Mouse (Mus musculus) heart, embryonic 15.5 days (tissue): ENCODE measurements around the gene Gpbp1l1. TPM values are rescaled to one million over a fixed set of nuclear protein-coding genes. Genes with fewer than 3 reads are reported as not detected.

Experiments used
- ATAC-seq: fragments of 200-750 bp; cut with Nextera tagmentation; replicated peaks from 2 replicates; pipeline ENCODE4 v1.8.0; 2017; ENCODE audit warnings: low read depth, moderate TSS enrichment; ENCODE audit not compliant: insufficient number of reproducible peaks, insufficient read depth, low FRiP score
- H3K27ac ChIP-seq: fragments of 300-500 bp; sonication (generic); 2 replicates; pipeline ENCODE4 v1.5.1; 2015; ENCODE audit warnings: mild to moderate bottlenecking, inconsistent platforms
- H3K27me3 ChIP-seq: fragments of 300-500 bp; sonication (generic); 2 replicates; pipeline ENCODE4 v1.6.1; 2015; ENCODE audit warnings: inconsistent platforms
- H3K36me3 ChIP-seq: fragments of 300-500 bp; sonication (generic); 2 replicates; pipeline ENCODE4 v1.6.1; 2015; ENCODE audit warnings: mild to moderate bottlenecking, inconsistent platforms
- H3K4me1 ChIP-seq: fragments of 300-500 bp; sonication (generic); replicated peaks from 2 replicates; pipeline ENCODE4 v1.6.1; 2015; ENCODE audit warnings: inconsistent platforms
- H3K4me2 ChIP-seq: fragments of 300-500 bp; sonication (generic); 2 replicates; pipeline ENCODE4 v1.6.1; 2015; ENCODE audit warnings: inconsistent platforms, mild to moderate bottlenecking, moderate library complexity
- H3K4me3 ChIP-seq: fragments of 300-500 bp; sonication (generic); 2 replicates; pipeline ENCODE4 v1.5.1; 2015; ENCODE audit warnings: mild to moderate bottlenecking, inconsistent platforms
- H3K9ac ChIP-seq: fragments of 300-500 bp; sonication (generic); 2 replicates; pipeline ENCODE4 v1.6.1; 2015; ENCODE audit warnings: mild to moderate bottlenecking, inconsistent platforms
- H3K9me3 ChIP-seq: fragments of 300-500 bp; sonication (generic); replicated peaks from 2 replicates; pipeline ENCODE4 v1.6.1; 2016; ENCODE audit warnings: inconsistent platforms
- WGBS: fragments of 180-500 bp; shearing (Covaris S2); methylation state at CpG from one replicate; pipeline ENCODE4 v1.1.7; 2015; ENCODE audit warnings: mixed read lengths; 5-methylcytosine and 5-hydroxymethylcytosine counted together
- polyA plus RNA-seq: library from polyadenylated mRNA; unstranded; fragments of >200 nt; fragmentation: Nextera tagmentation; extraction: Ambion mirVana; gene quantifications from 2 replicates; pipeline ENCODE4 v1.2.1, GENCODE M21; 2015

Gene Gpbp1l1
- 24.4 and 28.0 TPM in 2 replicates for polyA plus RNA-seq

DNA sequence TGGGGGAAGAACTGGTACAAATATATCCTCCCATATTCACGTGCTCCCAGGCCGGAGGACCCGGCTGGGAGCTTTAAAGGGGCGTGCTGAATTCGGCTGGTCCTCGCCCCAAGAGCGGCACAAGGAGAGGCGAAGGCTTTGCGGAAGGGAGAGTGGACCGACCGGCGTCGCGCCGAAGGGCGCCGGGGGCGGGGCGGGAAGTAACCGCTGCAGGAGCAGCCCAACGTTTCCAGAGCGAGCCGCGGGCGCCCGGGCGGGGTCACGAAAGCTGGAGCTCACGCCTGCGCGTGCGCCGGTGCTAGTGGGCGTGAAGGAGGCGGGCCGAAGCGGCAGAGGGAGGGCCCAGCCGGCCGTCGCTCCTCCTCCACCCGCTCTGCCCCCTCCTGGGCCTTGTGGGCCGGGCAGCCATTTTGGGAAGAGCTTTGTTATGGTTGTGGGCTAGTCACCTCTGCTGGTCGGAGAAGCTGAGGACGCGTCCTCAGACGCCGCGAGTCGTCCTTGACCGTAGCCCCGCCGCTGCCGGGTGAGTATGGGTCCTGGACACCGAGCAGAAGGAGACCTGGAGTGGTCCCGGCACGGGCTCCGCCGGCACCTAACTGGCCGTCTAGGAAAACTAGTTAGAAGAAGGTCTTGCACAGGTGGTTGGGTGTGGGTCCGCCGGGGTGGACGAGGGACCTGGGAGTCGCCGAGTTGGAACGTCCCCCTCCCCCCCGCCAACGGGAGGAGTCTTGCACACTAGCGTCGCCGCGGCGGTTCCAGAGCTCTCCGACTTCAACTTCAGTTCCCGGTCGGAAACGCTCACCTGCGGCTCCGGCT lies at the start of gene Gpbp1l1:
Gene Gpbp1l1 (plus strand): TSS at position 353 of the 816 bp plus-strand sequence.
- H3K4me1 ChIP-seq, result peaks cover 9% of the 10 kb centered on the region
- peak within 1 kb of the TSS; percentile 97 for H3K27ac ChIP-seq
- H3K4me3 ChIP-seq, result peak within 1 kb of the TSS; percentile 78
- H3K9ac ChIP-seq, result peak within 1 kb of the TSS; percentile 86
- peak within 1 kb of the TSS; percentile 86 for H3K4me2 ChIP-seq
- peaks cover 11% of the 10 kb centered on the region; the same call in 1 of the 2 replicates for H3K36me3 ChIP-seq
- H3K9me3 ChIP-seq, result no peaks in the 10 kb centered on the region
- ATAC-seq, result peak; percentile 95
- whole genome bisulfite sequencing, result under 1% methylated on average over 76 of the region's 78 CpGs
- H3K27me3 ChIP-seq, result no peaks in the 10 kb centered on the region

DNA sequence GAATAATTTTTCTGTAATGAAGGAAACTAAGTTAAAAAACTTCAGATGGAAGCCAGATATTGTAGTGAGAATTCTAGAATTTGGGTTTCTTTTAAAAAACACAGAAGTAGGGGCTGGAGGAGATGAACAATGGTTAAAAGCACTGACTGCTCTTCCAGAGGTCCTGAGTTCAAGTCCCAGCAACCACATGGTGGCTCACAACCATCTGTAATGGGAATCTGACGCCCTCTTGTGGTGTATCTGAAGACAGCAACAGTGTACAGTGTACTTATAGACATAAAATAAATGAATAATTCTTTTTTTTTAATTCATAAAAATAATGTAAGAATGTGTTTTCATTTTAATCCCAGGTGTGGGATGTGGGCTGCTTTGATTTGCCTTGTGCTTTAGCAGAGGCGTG lies 26.3 kb upstream of the Gpbp1l1 start:
- Histone ChIP-seq H3K36me3 (peaks cover 20% of the 10 kb centered on the region; the same call in 1 of the 2 replicates), H3K9ac (no peak overlapping the region), H3K4me3 (no peak overlapping the region), H3K4me1 (no peaks in the 10 kb centered on the region), H3K4me2 (no peak overlapping the region), H3K27ac (no peak overlapping the region), H3K27me3 (no peaks in the 10 kb centered on the region), H3K9me3 (no peaks in the 10 kb centered on the region)
- 70% methylated on average over 2 of the region's 2 CpGs for WGBS
- ATAC-seq, result no peak

DNA sequence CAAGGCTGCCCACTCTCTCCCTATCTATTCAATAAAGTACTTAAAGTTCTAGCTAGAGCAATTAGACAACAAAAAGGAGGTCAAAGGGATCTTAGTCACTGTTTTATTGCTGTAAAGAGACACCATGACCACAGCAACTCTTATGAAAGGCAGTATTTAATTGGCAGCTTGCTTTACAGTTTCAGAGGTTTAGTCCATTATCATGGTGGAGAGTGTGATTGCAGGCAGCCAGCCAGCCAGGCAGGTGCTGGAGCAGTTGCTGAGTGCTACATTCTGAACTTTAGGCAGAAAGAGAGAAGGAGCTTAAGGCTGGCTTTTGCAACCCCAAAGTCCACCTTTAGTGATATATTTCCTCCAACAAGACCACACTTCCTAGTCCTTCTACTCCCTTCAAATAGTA lies 21.1 kb upstream of the Gpbp1l1 start:
- peaks cover 11% of the 10 kb centered on the region; the same call in 1 of the 2 replicates for H3K36me3 ChIP-seq
- H3K4me1 ChIP-seq, result no peaks in the 10 kb centered on the region
- H3K27me3 ChIP-seq, result no peaks in the 10 kb centered on the region
- no peaks in the 10 kb centered on the region for H3K9me3 ChIP-seq
- no peak overlapping the region for H3K9ac ChIP-seq
- no peak overlapping the region for H3K27ac ChIP-seq
- H3K4me2 ChIP-seq, result no peak overlapping the region
- no peak for ATAC-seq
- H3K4me3 ChIP-seq, result no peak overlapping the region

DNA sequence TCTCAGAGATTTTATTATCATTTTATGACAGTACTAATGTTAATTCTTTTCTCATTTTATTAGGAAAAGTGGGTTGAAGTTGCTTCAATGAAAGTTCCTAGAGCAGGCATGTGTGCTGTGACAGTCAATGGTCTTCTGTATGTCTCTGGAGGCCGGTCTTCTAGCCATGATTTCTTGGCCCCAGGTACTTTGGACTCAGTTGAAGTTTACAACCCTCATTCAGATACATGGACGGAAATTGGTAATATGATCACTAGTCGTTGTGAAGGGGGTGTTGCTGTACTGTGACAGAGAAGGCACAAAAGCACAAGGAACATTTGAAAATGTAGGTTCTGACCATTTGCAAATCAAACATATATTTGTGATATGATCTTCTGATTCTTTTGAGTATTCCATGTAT lies 19.7 kb upstream of the Gpbp1l1 start:
- Histone ChIP-seq H3K36me3 (peaks cover 10% of the 10 kb centered on the region; the same call in 1 of the 2 replicates), H3K4me3 (no peak overlapping the region), H3K9me3 (no peaks in the 10 kb centered on the region), H3K27ac (no peak overlapping the region), H3K27me3 (no peaks in the 10 kb centered on the region), H3K4me1 (no peaks in the 10 kb centered on the region), H3K9ac (no peak overlapping the region), H3K4me2 (no peak overlapping the region)
- 85% methylated on average over 3 of the region's 3 CpGs for WGBS
- no peak for ATAC-seq

DNA sequence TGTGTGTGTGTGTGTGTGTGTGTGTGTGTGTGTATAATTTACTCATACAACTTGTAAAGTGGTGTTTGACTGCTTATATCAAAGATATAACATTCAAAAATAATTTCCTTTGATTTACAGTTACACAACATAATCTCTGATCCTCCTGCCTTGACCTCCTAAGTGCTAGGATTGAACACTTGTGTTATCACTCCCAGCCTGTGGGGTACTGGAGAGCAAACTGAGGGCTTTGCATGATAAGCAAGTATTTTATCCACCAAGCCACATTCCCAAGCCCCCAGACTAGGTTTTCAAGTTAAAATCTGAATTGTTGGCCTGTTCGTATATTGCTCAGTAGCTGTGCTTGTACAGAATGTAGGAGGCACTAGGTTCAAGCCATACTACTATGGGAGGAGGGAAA lies 7.0 kb upstream of the Gpbp1l1 start:
- Histone ChIP-seq H3K4me3 (no peak overlapping the region), H3K36me3 (peaks cover 11% of the 10 kb centered on the region; the same call in 1 of the 2 replicates), H3K27ac (no peak overlapping the region), H3K4me2 (no peak overlapping the region), H3K4me1 (peaks cover 3% of the 10 kb centered on the region; the same call in 1 of the 2 replicates), H3K9ac (no peak overlapping the region), H3K9me3 (no peaks in the 10 kb centered on the region), H3K27me3 (no peaks in the 10 kb centered on the region)
- ATAC-seq, result no peak
- WGBS, result 60% methylated on average over 1 of the region's 1 CpGs

DNA sequence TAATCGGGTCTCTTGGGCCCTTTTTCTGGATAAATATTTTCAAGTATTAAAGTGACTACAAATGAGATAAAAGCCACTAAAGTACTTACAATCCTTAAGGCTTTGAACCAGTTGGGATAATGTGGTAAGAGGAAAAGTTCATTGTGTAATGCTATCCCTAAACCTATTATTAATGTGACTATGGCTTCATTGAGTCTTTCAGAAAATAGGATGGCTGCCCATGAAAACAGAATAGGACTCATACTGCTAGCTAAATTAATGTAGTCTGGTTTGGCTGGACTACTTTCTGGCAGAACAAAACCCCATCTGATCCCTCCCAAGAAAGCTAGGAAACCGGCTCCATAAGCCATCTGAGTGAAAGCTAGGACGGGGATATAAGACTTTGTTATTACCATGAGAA lies 4.4 kb upstream of the Gpbp1l1 start:
- Histone ChIP-seq H3K9ac (no peak overlapping the region), H3K9me3 (no peaks in the 10 kb centered on the region), H3K36me3 (peaks cover 11% of the 10 kb centered on the region; the same call in 1 of the 2 replicates), H3K27ac (no peak overlapping the region), H3K4me1 (peaks cover 3% of the 10 kb centered on the region; the same call in 1 of the 2 replicates), H3K4me2 (no peak overlapping the region), H3K4me3 (no peak overlapping the region), H3K27me3 (no peaks in the 10 kb centered on the region)
- ATAC-seq, result no peak
- 85% methylated on average over 3 of the region's 3 CpGs for WGBS

DNA sequence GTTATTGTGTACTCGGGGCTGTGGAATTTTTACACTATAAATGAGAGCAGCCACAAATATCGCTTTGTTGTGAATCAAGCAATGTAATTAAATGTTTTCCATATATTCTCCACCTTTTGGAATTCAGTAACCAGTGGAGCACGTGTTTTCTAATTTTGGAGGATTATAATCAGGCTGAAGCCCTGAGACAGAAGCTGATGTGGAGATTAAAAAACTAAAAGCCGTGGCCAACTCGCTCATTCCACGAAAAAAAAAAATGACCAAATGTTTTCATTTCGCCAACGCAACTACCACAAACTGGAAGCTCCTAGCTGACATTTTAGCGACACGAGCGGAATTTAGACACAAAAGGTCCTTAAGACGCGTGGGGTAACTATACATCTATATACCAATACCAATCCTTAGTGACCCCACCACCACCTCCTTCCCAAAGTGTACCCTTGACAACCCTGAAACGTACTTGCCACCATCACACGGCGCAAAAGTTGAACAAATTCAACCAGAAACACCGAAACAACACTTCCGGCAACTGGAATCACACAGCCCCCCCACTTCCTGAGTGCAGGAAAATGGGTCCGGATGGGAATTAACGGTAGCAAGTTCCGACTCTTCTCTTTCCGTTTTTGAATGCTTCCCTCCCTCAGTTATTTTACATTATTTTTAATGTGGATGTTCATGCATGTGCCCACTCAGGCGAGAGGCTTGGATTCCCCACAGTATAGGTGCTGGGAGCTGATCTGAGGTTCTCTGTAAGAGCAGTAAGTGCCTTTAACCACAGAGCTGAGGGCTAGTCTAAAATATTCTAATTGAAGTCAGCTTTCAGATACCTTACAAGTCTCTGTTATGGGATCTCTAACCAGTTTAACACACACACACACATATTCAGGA lies 1.8 kb upstream of the Gpbp1l1 start, which contains the start of gene Tmem69:
Gene Tmem69 (minus strand): TSS at position 524 of the 888 bp plus-strand sequence.
- peak within 1 kb of the TSS; percentile 75 for H3K9ac ChIP-seq
- H3K4me1 ChIP-seq, result peaks cover 9% of the 10 kb centered on the region
- no peak for ATAC-seq
- no peaks in the 10 kb centered on the region for H3K27me3 ChIP-seq
- peak within 1 kb of the TSS; percentile 78 for H3K4me3 ChIP-seq
- peaks cover 11% of the 10 kb centered on the region; the same call in 1 of the 2 replicates for H3K36me3 ChIP-seq
- H3K9me3 ChIP-seq, result no peaks in the 10 kb centered on the region
- peak within 1 kb of the TSS; percentile 97 for H3K27ac ChIP-seq
- H3K4me2 ChIP-seq, result peak within 1 kb of the TSS; percentile 86
- 3% methylated on average over 23 of the region's 23 CpGs for WGBS

DNA sequence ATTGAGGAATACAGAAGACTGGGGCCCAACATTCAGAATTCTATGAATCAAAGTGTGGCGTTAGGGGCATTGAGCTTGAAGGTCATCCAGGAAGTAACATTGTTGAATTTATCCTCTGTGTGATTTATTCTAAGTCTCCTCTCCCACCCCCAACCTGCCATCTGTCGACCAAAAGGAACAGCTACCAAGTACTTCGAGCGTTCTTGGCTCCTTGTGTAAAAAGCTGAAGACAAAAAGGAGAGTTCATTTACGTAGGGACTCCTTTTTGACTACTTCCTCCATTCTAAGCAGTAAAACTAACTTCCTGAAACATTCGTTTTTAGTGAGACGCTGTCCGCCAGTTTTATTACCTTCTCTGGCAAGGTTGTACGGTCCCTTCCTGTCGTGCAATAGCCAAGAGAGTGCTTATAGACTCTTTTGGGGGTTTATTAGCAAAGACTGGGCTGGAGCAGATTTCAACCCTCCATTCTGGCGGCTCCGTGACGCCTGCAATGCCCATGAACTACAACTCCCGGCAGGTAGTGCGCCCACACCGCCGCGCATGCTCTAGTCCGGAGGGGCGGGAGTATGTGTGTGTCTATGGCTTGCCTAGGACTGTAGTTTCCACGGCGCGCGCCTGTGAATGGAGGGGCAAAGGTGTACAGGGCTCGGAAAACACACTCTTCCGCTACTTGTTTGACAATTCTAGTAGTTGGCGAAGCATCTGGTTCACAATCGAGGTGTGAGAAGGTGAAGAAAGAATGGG lies 725 bp upstream of the Gpbp1l1 start:
- H3K4me1 ChIP-seq, result peaks cover 9% of the 10 kb centered on the region
- peak overlapping the region; percentile 86 for H3K4me2 ChIP-seq
- under 1% methylated on average over 28 of the region's 28 CpGs for WGBS
- H3K9me3 ChIP-seq, result no peaks in the 10 kb centered on the region
- peak; percentile 95 for ATAC-seq
- peak overlapping the region; percentile 78 for H3K4me3 ChIP-seq
- peak overlapping the region; percentile 75 for H3K9ac ChIP-seq
- H3K27me3 ChIP-seq, result no peaks in the 10 kb centered on the region
- H3K36me3 ChIP-seq, result peaks cover 11% of the 10 kb centered on the region; the same call in 1 of the 2 replicates
- H3K27ac ChIP-seq, result peak overlapping the region; percentile 97

DNA sequence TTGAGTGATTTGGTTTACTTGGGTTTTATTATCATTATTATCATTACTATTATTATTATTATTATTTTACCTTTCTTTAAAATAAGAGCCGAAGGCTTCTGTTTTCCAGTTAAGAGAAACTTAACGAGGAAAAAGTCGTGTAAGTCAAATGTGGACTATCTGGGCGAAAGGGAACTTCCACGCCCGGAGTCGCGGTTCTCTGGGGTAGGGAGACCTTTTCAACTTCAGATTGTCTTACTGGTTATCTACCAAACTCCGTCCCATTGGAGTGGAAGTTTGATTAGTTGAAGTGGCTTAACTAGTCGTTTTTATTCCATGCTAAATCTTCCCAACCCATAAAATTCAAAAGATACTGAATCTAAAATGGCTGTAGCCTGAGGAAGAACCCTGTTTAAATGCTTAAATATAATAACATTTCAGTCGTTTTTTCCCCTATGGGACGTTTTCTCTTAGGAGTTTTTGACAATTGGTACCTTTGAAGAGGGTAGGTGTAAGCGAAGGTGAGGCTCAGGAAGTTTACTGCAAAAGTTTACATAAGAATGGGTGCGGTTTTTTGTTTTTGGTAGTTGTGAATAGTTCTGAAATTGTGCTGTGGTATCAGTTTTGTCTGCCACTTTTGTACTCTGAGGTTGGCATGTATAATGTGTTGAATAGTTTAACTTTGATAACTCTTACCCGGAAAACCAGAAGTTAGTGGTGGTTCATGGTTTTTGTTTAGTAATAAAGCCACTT lies 859 bp downstream of the Gpbp1l1 start:
- ATAC-seq, result no peak
- H3K27ac ChIP-seq, result peak overlapping the region; percentile 97
- peak overlapping the region; percentile 78 for H3K4me3 ChIP-seq
- H3K27me3 ChIP-seq, result no peaks in the 10 kb centered on the region
- H3K9me3 ChIP-seq, result no peaks in the 10 kb centered on the region
- peaks cover 9% of the 10 kb centered on the region for H3K4me1 ChIP-seq
- H3K36me3 ChIP-seq, result peaks cover 8% of the 10 kb centered on the region; the same call in 1 of the 2 replicates
- 2% methylated on average over 15 of the region's 15 CpGs for WGBS
- H3K4me2 ChIP-seq, result peak overlapping the region; percentile 86
- peak overlapping the region; percentile 86 for H3K9ac ChIP-seq

DNA sequence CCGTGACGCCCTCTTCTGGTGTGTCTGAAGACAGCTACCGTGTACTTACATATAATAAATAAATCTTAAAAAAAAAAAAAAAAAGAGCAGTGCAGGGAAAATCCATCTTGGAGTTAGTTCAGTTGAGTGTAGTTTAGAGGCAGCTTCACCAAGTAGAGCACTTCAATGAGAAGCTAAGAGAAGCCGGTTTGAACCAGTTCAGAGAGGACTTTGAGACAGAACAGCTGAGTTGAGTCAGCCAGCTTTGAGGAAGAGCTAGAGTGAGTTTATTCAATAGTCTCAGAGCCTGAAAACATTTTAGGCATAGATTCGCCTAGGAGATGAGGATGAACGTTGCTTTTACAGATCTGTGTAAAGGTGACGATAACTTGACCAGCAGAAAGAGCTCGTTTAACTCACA lies 38.3 kb downstream of the Gpbp1l1 start:
- Histone ChIP-seq H3K4me1 (peaks cover 14% of the 10 kb centered on the region), H3K9ac (no peak overlapping the region), H3K4me3 (no peak overlapping the region), H3K36me3 (peaks cover 49% of the 10 kb centered on the region), H3K27ac (no peak overlapping the region), H3K9me3 (no peaks in the 10 kb centered on the region), H3K27me3 (no peaks in the 10 kb centered on the region), H3K4me2 (peak overlapping the region; percentile 83)
- WGBS, result 77% methylated on average over 8 of the region's 8 CpGs
- no peak for ATAC-seq
